Mouse (Mus musculus): ENCODE results near the gene Cyp46a1. TPM values are rescaled to one million over a fixed set of nuclear protein-coding genes. Genes with fewer than 3 reads are reported as not detected.

The Cyp46a1 gene
- polyA plus RNA-seq, 1 experiment from 2014 or later: 0.09 TPM

DNA sequence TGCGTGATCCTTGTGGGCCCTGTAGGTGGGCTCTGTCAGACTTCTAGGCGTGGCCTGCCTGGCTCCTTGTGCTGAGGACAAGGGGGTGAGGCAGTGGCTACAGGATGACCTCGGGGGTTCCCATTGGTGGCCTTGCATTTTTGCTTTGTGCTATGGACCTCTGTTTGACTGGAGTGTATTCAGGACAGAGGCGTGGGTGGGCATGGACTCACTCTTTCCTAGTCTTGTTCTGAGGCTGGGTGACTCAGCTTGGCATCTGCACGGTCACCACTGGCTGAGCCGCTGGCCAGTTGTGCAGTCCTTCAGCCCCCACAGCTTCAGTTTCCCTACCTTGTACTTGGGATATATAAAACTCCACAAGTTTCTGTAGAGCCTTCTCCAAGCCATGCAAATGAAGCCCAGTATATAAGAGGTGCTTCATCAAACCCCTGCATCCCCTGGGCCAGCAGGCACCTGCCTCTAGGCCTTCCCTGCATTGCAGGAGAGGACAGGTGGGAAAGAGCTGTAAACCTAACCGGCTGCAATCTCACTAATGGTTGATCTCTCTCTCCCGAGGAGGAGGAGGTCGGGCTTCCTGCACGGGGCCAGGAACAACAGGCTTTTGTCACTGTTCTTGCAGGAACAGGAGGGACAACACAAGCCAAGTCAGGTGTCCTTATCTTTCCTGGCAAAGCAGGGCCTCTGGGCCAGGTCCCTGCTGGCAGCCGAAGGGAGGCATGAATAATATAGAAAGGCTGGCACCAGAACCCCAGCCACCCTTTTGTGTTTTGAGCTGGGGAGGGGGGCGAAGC is 58.3 kb downstream of the Cyp46a1 start:
- H3K4me1 ChIP-seq (replicated peaks): no peaks in the 10 kb centered on the region
- H3K9ac ChIP-seq: no peak overlapping the region
- H3K4me3 ChIP-seq (replicated peaks): no peak overlapping the region
- H3K9me3 ChIP-seq (replicated peaks): no peaks in the 10 kb centered on the region
- H3K4me2 ChIP-seq: no peak overlapping the region
- WGBS (ENCODE audit: insufficient replicate concordance): 51% methylated on average over 12 of the region's 12 CpGs
- no peaks in the 10 kb centered on the region for H3K27me3 ChIP-seq
- H3K27ac ChIP-seq (replicated peaks): no peak overlapping the region
- ATAC-seq (ENCODE audit: insufficient read depth): no peak
- no peaks in the 10 kb centered on the region for H3K36me3 ChIP-seq (replicated peaks)

DNA sequence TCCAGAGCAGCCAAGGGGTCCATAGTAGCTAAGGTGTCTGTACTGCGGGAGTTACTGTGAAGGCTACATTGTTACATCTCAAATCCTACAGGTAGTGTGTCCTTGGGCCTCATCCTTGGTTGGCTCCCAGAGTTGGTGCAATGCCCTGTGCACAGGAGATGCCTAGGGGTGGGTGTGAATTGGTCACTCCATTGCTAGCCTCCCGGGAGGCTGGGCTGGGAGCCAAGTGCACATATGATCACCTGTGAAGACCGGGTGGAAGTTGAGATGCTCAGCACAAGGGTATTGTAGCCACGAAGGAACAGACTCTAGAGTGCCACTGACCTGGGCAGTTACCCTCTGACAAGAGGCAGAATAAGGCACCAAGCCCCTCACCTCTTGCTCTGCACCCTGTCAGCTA is 58.9 kb downstream of the Cyp46a1 start:
- 72% methylated on average over 4 of the region's 4 CpGs for WGBS (ENCODE audit: insufficient replicate concordance)
- H3K36me3 ChIP-seq (replicated peaks): no peaks in the 10 kb centered on the region
- ATAC-seq (ENCODE audit: insufficient read depth): no peak
- no peak overlapping the region for H3K4me2 ChIP-seq
- H3K9me3 ChIP-seq (replicated peaks): no peaks in the 10 kb centered on the region
- no peaks in the 10 kb centered on the region for H3K4me1 ChIP-seq (replicated peaks)
- H3K27me3 ChIP-seq: no peaks in the 10 kb centered on the region
- H3K27ac ChIP-seq (replicated peaks): no peak overlapping the region
- H3K9ac ChIP-seq: no peak overlapping the region
- no peak overlapping the region for H3K4me3 ChIP-seq (replicated peaks)

DNA sequence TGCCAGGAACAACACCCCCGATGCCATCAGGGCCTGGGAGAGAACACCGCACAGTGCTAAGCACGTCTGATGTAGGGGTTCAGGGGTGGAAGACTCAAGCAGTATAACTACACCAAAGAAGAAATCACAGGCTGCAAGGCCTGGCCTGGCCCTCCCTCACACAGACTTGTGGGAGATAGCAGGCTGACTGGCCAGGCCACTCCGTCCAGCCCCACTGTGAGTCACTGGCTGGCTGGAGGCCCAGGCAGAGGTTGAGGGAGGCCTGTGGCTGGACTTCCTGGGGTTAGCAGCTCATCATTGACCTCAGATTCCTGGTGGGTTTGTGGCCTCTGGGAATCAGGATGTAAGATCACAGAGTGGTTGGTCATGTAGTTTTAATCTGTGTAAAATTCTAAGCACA is 59.5 kb downstream of the Cyp46a1 start:
- Histone ChIP-seq H3K36me3 (replicated peaks) (no peaks in the 10 kb centered on the region), H3K4me1 (replicated peaks) (no peaks in the 10 kb centered on the region), H3K27me3 (no peaks in the 10 kb centered on the region), H3K27ac (replicated peaks) (no peak overlapping the region), H3K4me3 (replicated peaks) (no peak overlapping the region), H3K9me3 (replicated peaks) (no peaks in the 10 kb centered on the region), H3K4me2 (no peak overlapping the region), H3K9ac (no peak overlapping the region)
- ATAC-seq (ENCODE audit: insufficient read depth): no peak
- 60% methylated on average over 4 of the region's 4 CpGs for WGBS (ENCODE audit: insufficient replicate concordance)

DNA sequence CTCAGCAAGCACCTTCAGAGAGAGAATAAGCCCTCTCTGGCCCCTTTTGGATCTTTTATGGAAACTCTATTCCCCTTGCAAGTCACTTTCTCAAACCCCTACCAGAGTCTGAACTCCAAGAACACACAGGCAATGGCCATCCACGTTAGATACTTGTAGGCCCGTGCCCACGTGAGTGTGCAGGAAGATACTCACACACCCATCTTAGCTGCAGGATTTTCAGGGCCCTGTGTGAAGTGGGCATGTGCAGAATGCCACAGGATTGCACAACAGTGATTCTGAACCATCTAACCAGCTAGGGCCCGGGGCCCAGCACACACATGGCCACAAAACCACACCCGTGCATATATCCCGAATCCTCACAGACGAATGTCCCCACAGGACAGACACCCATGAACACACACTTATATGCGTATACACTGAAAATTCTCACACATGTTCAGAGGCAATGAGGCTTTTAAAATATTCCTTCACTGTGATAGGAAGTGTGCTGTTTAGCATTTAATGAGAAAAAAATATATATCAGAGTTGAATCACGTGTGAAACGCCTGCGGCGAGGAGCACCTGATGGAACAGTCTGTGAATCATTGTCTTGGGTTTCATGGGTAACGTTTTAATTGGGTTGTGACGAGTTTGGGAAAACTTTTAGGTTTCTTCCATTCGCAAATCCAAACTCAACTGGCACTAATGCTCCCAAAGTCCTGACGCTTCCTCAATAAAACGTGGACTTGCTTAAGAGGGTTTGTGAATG is 60.5 kb downstream of the Cyp46a1 start:
- Histone ChIP-seq H3K27ac (replicated peaks) (no peak overlapping the region), H3K9ac (no peak overlapping the region), H3K36me3 (replicated peaks) (no peaks in the 10 kb centered on the region), H3K9me3 (replicated peaks) (no peaks in the 10 kb centered on the region), H3K4me3 (replicated peaks) (no peak overlapping the region), H3K4me1 (replicated peaks) (no peaks in the 10 kb centered on the region), H3K4me2 (no peak overlapping the region), H3K27me3 (no peaks in the 10 kb centered on the region)
- 70% methylated on average over 17 of the region's 17 CpGs for WGBS (ENCODE audit: insufficient replicate concordance)
- no peak for ATAC-seq (ENCODE audit: insufficient read depth)

DNA sequence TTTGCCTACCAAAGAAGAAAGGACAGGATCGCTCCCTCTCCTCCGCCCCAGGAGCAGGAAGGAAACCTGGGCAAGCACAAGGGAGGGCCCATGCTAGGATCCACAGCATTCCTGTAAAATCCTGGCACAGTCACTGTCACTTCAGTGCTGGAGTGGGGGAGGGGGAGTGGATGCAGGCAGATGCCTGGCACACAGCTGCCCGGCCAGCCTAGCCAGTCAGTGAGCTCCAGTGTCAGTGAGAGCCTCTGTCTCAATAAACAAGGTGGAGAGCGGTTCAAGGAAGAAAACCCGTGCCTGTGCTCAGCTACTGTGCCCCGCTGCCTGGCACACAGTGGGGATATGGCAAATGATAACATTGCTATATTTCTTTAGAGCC is 61.1 kb downstream of the Cyp46a1 start:
- Histone ChIP-seq H3K4me2 (no peak overlapping the region), H3K36me3 (replicated peaks) (no peaks in the 10 kb centered on the region), H3K9ac (no peak overlapping the region), H3K4me3 (replicated peaks) (no peak overlapping the region), H3K9me3 (replicated peaks) (no peaks in the 10 kb centered on the region), H3K4me1 (replicated peaks) (no peaks in the 10 kb centered on the region), H3K27me3 (no peaks in the 10 kb centered on the region), H3K27ac (replicated peaks) (no peak overlapping the region)
- WGBS (ENCODE audit: insufficient replicate concordance): 56% methylated on average over 6 of the region's 6 CpGs
- ATAC-seq (ENCODE audit: insufficient read depth): no peak

DNA sequence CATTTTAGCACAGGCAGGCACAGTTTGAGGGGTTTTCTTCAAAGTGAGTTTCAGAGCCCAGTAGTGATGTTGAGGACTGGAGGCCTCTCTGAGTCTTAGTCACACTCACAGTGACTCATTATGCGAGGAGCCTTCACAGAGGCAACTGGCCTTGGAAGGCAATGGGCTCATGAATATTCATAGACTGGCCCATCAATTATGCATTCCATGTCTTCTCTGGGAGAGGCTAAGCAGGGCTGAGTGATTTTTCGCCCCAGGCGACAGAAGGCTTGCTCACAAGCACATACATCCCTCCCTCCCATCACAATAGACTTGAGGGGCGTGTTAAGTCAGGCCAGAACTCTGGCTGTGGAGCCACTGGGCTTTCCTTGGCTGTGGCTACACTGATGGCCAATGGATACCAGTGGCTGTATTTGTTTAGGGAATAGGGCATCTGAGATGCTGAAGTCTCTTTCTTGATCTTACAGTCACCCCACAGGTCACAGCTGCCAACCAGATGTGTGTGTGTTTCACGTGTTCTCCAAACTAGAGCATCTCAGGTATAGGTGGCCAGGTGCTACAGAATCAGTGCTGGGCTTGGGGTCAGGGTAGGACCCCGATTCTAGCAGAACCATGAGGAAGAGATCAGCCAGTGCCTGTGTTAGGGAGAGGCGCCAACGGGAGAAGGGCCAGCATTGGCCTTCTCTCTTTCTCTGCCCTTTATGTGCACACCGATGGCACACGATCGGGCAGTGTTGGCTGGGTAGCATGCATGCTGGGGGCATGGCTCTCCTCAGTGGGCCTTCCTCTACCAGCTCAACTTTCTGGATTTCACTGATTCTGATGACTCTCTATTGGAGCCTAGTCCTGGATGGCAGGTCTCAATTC is 62.1 kb downstream of the Cyp46a1 start:
- WGBS (ENCODE audit: insufficient replicate concordance): 72% methylated on average over 11 of the region's 11 CpGs
- Histone ChIP-seq H3K36me3 (replicated peaks) (no peaks in the 10 kb centered on the region), H3K27me3 (no peaks in the 10 kb centered on the region), H3K27ac (replicated peaks) (no peak overlapping the region), H3K9me3 (replicated peaks) (no peaks in the 10 kb centered on the region), H3K4me3 (replicated peaks) (no peak overlapping the region), H3K4me2 (no peak overlapping the region), H3K4me1 (replicated peaks) (no peaks in the 10 kb centered on the region), H3K9ac (no peak overlapping the region)
- no peak for ATAC-seq (ENCODE audit: insufficient read depth)

DNA sequence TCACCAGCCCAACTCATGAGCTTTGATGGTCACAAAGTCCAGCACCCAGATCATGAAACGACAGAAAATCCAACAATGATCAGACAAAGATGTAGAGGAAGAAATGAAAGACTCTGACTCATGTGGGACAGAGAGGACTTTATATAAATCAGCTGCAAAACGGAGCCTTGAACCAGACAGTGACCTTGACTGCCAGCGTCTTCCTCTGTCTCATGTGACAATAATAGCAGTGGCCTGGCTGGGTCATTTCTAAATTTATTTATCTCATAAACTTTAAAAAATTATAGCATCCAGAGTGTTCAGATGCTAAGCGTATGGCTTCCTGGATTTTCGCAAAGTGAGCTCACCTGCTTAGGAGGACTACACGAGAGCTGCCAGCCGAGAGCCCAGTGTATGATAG is 64.5 kb downstream of the Cyp46a1 start:
- no peaks in the 10 kb centered on the region for H3K9me3 ChIP-seq (replicated peaks)
- H3K36me3 ChIP-seq (replicated peaks): no peaks in the 10 kb centered on the region
- H3K4me2 ChIP-seq: no peak overlapping the region
- 60% methylated on average over 7 of the region's 7 CpGs for WGBS (ENCODE audit: insufficient replicate concordance)
- H3K4me3 ChIP-seq (replicated peaks): no peak overlapping the region
- H3K9ac ChIP-seq: no peak overlapping the region
- no peak overlapping the region for H3K27ac ChIP-seq (replicated peaks)
- no peaks in the 10 kb centered on the region for H3K27me3 ChIP-seq
- H3K4me1 ChIP-seq (replicated peaks): no peaks in the 10 kb centered on the region
- no peak for ATAC-seq (ENCODE audit: insufficient read depth)

DNA sequence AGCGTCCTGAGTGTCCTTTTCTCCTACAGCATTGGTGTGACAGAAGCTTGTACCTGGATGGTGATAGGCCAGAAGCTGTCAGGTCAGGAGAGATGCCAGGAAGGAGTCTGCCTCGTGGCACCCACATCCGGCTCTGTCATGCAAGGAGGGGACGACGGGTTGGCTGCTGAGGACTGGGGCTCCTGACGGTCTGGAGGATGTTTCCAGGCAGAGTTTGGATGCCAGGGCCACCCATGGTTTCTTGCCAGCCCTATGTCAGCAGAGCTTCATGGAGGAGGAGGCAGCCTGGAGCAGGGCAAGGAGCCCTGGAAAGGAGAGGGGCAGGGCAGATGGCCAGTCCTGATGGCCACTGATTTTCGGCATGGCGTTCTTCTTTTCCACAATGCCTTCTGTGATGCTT is 65.0 kb downstream of the Cyp46a1 start:
- Histone ChIP-seq H3K9me3 (replicated peaks) (no peaks in the 10 kb centered on the region), H3K4me2 (no peak overlapping the region), H3K36me3 (replicated peaks) (no peaks in the 10 kb centered on the region), H3K9ac (no peak overlapping the region), H3K4me1 (replicated peaks) (no peaks in the 10 kb centered on the region), H3K4me3 (replicated peaks) (no peak overlapping the region), H3K27ac (replicated peaks) (no peak overlapping the region), H3K27me3 (no peaks in the 10 kb centered on the region)
- no peak for ATAC-seq (ENCODE audit: insufficient read depth)
- 70% methylated on average over 8 of the region's 8 CpGs for WGBS (ENCODE audit: insufficient replicate concordance)

DNA sequence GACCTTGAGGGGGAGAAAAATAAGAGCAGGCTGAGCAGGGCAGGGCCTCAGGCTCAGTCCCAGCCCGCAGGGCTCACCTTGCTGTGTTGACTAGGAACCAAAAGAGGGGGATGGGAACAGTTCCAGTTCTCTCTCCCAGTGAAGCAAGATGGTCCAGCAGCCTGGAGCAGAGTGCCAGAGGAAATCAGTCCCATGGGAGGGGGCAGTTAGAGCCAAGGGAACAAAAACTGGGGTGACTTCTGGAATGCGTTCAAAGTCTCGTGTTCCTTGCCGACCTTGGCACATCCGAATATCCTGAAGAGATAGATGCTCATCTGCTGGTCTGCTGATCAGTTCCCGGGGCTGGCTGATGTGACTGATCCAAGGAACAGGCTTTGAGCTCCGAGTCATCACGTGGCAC is 66.8 kb downstream of the Cyp46a1 start:
- WGBS (ENCODE audit: insufficient replicate concordance): 52% methylated on average over 8 of the region's 8 CpGs
- Histone ChIP-seq H3K27me3 (no peaks in the 10 kb centered on the region), H3K27ac (replicated peaks) (no peak overlapping the region), H3K4me2 (no peak overlapping the region), H3K4me1 (replicated peaks) (no peaks in the 10 kb centered on the region), H3K36me3 (replicated peaks) (no peaks in the 10 kb centered on the region), H3K4me3 (replicated peaks) (no peak overlapping the region), H3K9ac (no peak overlapping the region), H3K9me3 (replicated peaks) (no peaks in the 10 kb centered on the region)
- no peak for ATAC-seq (ENCODE audit: insufficient read depth)

DNA sequence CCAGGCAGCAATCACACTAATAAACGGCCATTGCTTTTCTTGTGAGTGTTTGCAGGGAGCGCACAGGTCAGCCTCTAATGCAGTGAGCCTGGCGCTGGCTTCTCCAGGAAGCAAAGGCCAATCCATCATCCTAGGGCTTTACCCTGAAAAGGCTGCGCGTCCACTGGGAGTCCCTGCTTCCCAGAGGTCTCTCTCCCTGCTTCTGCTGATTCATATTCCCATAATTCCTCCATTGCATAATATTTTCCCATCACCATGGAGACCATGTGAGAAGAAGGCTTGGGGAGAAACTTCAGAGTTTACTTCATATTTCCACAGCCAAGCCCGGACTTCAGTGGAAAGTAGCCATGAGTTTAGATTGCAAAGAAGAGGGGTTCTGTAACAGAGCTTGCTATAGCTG is 69.8 kb downstream of the Cyp46a1 start:
- no peak overlapping the region for H3K9ac ChIP-seq
- ATAC-seq (ENCODE audit: insufficient read depth): no peak
- no peak overlapping the region for H3K4me2 ChIP-seq
- H3K9me3 ChIP-seq (replicated peaks): no peaks in the 10 kb centered on the region
- no peak overlapping the region for H3K4me3 ChIP-seq (replicated peaks)
- H3K27ac ChIP-seq (replicated peaks): no peak overlapping the region
- H3K4me1 ChIP-seq (replicated peaks): no peaks in the 10 kb centered on the region
- 48% methylated on average over 6 of the region's 6 CpGs for WGBS (ENCODE audit: insufficient replicate concordance)
- H3K36me3 ChIP-seq (replicated peaks): no peaks in the 10 kb centered on the region
- no peaks in the 10 kb centered on the region for H3K27me3 ChIP-seq

DNA sequence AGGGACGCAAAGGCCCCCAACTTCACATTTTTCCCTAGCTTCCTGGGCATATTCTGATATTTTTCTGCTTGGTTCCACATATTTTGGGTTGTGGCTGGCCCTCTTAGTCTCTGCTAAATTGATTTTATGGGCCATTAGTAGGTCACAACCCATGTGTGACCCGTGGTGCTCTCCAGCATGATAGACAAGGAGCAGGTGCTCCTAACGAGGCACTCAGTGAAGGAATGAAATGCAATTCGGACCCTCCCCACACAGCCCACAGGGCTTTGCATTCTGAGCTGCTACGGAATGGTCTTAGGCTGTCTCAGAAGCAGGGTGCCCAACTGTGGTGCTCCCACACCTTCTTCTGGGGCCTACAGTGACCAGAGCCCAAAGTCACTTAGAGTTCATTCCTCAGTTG is 74.9 kb downstream of the Cyp46a1 start:
- H3K4me2 ChIP-seq: no peak overlapping the region
- H3K27me3 ChIP-seq: no peaks in the 10 kb centered on the region
- no peak overlapping the region for H3K9ac ChIP-seq
- ATAC-seq (ENCODE audit: insufficient read depth): no peak
- H3K4me1 ChIP-seq (replicated peaks): no peaks in the 10 kb centered on the region
- H3K4me3 ChIP-seq (replicated peaks): no peak overlapping the region
- 52% methylated on average over 5 of the region's 5 CpGs for WGBS (ENCODE audit: insufficient replicate concordance)
- no peaks in the 10 kb centered on the region for H3K9me3 ChIP-seq (replicated peaks)
- H3K36me3 ChIP-seq (replicated peaks): no peaks in the 10 kb centered on the region
- no peak overlapping the region for H3K27ac ChIP-seq (replicated peaks)
